Mouse (Mus musculus) kidney, postnatal 4 days (tissue): ENCODE measurements around the gene A130010J15Rik.

Source experiments
- DNase-seq, 2 experiments: peaks; one replicate each; pipeline ENCODE4 v3.0.0; 2021; ENCODE audit warnings: mixed read lengths in 2 of 2

The A130010J15Rik gene

DNA sequence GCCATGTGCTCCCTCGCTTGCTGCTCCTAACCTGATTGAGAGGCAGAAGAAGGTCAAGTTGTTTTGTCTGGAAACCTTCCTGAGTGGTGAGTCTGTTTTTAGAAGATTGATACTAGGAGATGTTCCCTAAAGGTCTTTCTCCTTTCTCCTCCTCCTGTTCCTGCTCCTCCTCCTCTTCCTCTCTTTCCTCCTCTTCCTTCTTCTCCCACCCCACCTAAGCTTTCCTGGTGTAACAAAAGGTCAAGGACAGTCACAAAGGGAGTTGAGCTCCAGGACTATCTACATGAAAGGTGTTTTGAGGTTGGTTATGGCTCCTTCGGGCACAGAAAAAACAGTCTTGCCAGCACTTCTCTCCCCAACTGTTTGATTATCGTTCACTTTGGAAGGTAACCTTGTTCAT, at the start of gene A130010J15Rik:
Gene A130010J15Rik, plus strand, starts transcription at position 301 of the 400 bp plus-strand sequence.
- DNase-seq, result no peak

DNA sequence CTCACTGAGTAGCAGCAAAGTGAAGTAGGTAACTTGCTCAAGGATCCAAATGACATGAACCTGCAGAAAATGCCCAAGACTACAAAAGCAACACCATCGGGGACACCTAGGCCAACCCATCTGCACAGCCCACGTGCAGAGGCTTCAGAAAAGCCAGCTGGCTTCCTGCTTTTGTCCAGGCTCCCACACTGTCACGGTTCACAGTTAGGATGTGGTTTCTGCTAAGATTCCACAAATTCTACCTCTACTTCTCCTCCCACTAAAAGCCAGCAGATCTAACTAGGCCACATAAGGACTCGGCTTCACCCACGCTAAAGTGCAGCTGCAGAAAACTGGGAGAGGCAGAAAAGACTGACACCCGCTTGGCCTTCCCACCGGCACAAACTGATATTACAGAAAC, 45.1 kb upstream of the A130010J15Rik start:
- no peak for DNase-seq

DNA sequence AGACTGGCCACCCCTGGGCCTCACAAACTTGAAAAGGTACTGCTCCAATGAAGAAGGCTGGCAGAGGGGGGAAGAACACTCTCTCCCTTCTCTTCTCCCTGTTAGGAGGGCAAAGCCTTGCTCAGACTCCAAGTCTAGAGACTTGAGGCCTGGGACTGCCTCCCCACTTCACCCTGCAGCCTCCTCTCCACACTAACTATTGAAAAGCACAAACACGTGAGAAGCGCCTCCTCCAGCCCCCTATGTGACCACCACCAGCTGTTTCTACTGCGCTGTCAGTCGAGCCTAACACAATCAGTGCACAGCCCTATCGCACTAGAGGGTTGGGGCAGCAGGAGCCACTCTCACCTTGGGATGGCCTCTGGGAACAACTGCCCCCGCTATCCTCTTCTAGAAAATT, 44.6 kb upstream of the A130010J15Rik start:
- DNase-seq, result no peak

DNA sequence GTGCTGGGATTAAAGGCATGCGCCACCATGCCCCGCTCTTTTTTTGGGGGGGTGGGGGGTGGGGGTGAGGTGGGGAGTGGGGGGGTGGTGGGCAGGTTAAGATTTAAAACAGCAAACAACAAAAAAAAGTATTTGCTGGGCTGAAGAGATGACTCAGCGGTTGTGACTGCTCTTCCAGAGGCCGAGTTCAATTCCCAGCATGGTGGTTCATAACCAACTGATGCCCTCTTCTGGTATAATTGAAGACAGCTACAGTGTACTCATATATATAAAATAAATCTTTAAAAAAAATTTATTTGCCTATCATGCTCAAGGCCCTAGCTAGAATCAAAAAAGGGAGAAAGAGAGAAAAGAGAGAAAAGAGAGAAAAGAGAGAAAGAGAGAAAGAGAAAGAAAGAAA, 42.0 kb upstream of the A130010J15Rik start:
- DNase-seq, result no peak

DNA sequence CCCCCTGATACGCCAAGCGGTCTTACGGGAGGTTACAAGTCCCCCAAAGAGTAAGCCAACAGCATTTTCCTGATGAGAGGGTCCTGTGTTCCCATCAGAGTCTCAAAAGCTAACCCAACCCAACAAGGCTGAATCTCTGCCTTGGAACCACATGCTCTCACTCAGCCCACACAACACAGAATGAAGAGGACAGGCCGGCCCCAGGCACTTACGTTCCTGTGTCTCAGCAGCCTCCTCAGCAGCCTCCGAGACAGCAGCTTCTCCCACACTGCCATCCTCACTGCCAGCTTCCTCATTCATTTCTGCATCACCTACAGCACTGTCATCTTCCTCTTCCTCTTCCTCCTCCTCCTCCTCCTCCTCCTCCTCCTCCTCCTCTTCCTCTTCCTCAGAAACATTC, 39.8 kb upstream of the A130010J15Rik start:
- no peak for DNase-seq

DNA sequence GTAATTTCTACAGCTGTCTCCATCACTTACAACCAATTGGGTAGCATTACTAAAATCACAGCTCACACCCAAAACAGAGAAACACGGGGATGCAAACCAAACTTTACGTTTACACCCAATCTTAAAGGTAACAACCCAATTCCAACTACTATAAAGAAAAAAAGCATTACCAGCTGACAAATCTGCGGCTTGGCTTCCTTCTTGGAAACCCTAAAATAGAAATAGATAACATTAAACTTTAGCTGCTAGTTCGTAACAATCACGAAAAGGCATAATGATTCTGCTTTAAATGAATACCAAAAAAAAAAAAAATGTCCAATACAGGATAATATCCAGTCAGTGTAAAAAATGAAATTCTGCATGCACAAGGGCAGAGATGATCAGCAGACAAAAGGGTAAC, 38.5 kb upstream of the A130010J15Rik start:
- no peak for DNase-seq

DNA sequence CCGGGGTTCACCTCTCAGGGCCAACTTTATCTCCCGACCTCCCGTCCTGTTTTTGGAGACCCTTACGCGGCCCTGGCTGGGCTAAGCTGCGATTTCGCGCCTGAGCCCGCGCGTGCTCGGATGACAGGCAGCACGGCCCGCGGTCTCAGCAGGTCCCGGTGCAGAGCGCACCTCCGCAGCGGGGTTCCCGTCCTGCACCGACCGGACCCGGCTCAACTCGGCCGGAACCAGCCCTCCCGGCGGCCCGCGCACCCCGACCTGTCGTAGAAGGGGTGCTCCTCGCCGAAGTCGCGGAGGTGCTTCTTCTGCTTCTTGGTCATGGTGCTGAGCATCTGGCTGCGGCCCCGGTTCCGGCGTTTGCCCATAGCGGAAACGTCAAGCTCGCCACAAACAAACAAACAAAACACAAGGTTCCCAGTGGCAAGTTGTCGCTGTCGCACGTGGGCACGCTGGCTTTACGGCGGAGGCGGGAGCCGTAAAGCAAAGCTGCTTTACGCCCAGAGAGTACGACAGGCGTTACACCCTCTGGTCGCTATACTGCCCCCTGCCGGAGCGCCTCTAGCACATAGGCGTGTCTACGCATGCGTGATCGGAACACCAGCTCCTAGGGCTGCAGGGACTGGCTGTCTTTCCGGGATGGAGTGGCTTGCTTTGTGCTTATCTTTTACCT, 37.9 kb upstream of the A130010J15Rik start, which contains the start of gene Diexf:
Gene Diexf, minus strand, starts transcription at position 487 of the 670 bp plus-strand sequence.
- peak; percentile 99 to 100 for DNase-seq

DNA sequence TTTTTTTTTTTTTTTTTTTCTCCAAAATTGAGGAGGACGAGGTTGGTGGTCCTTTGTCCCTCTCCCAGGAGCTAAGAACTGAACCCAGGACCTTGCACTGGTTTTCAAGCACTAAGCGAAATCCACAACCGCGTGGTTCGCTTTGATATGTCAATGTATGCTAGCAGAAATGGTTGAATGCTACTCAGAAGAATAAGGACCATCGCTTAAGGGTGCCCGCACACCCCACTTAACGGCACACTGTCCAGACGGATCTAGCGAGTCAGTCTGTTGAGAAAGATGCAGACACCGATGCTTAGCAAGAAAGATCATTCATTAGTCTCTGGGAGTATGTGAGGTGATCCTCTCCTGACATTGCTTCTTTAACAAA, 37.4 kb upstream of the A130010J15Rik start:
- no peak for DNase-seq

DNA sequence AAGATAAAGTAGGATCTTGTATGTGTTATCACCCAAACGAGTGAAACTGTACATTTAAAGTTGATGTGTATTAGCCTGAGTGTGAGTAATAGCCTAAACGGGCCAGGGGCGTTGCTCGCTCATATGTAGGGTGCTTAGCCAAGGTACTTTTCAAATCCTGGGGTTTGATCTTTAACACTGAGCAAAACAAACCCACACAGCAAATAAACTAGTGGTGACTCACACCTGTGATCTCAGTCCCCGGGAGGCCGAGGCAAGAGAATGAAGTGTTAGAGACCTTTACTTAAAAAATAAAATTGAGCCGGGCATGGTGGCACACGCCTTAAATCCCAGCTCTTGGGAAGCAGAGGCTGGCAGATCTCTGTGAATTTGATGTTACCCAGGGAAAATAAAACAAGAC, 37.0 kb upstream of the A130010J15Rik start:
- DNase-seq, result no peak

DNA sequence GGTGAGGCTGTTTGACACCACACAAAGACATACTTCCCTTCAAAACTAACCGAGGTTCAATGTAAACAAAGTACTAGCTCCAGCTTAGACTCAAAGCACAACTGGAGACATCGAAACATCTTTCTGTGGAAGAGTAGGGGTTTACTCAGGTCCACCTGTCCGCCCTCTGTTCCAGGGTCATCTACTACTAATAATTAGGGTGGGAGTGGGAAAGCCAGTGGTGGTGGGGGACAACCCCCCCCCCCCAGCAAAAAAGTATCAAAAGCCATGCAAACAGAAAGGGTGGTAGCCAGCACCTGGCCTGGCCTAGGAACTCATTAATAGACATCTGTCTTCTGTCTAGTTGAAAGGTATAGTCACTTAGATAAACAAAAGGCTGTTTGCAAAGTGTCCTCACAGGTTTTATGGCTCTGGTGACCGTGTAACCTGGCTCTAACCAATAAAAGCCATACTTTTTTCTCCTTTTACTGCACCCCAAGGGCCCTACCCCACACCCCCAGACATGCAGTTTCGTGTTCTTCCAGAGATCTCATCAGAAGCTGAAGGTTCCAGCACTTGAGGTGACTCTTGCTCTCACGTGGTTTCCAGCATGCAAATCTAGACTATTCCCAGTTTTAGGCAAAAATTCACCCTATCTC, 36.4 kb upstream of the A130010J15Rik start:
- no peak for DNase-seq

DNA sequence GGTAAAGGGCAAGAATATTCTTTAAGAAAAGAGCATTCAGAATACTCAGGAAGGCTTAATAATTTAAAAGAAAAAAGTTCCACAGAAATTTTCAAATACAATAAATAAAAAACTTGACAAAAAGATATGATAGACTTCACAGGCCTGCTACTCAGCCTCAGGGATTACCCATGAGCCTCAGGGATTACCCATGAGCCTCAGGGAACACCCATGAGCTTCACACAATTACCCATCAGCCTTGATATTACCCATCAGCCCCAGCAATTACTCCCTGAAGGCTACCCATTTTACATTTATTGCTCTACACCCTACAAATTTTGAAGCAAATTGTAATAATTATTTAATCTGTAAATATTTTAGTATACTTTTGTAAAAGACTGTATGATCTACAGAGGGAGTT, 35.5 kb upstream of the A130010J15Rik start:
- no peak for DNase-seq

DNA sequence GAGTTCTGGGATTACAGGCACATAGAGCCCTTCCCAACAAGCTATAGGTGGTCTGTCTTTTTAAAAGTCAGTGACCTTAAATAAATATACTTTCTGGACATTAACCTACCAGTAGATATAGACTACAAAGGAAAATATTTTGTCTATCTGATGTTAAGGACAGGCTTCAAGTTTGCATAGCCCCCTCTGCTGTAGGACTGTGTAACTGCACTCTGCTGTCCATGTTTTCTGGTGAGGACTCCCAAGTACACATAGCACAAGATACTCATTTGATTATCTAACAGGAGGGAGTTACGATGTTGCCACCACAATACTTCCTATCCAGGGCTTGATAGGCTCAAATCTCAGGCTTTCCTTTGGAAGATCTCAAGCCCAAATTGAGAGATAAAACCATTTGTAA, 34.1 kb upstream of the A130010J15Rik start:
- DNase-seq, result no peak

DNA sequence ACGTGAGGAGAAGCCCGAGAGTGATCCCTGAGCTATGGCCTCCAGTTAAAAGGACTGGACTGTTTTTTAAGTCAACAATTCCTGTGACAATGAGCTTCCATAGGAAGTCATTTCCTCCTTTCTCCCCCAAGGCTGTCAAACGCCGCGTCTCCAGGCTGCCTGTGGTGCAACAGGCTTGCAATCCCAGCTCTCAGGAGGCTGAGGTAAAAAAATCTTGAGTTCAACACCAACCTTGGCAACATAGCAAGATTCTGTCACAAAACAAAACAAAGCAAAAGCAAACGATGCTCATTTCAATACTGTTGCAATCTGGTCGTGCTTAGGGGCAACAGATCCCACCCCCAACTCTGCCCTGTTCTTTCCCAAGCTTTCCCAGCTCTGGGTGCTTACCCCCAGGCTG, 29.8 kb upstream of the A130010J15Rik start:
- DNase-seq, result no peak

DNA sequence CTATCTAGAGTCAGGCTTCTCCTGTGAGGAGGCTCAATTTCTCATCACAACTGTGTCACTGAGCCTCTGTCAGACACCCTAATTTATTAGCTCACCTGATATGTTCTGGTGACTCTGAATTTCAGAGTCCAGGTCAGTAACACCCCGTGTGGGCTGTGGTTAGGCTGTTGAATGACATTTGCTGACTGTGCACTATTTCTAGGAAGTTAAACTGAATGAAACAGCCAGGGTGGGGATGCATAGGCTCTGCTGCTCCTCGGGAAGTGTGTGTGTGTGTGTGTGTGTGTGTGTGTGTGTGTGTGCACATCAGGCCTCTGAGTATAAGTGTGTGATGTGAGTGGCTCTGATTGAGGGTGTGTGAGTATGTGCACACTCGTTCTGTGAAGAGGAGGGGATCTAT, 29.2 kb upstream of the A130010J15Rik start:
- peak in 1 of 2 experiments; percentile 16 for DNase-seq

DNA sequence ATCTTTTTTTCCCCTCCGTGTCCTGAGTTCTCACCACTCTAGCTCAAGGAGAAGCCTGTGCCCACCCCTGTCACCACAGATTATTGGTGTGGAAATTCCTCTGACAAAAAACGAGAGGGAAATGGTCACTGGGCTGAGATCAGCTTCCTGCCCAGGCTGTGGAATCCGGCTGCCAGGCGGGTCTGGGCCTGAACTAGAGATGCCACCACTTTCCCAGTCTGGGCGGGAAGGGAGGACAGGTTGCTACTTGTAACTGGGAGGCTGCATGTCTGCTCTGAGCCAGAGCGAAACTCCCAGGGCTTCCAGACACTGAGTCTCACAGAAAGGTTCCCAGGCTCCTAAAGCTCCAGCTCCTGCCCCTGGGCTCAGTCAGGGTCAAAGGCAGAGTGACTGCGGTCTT, 26.7 kb upstream of the A130010J15Rik start:
- DNase-seq, result no peak

DNA sequence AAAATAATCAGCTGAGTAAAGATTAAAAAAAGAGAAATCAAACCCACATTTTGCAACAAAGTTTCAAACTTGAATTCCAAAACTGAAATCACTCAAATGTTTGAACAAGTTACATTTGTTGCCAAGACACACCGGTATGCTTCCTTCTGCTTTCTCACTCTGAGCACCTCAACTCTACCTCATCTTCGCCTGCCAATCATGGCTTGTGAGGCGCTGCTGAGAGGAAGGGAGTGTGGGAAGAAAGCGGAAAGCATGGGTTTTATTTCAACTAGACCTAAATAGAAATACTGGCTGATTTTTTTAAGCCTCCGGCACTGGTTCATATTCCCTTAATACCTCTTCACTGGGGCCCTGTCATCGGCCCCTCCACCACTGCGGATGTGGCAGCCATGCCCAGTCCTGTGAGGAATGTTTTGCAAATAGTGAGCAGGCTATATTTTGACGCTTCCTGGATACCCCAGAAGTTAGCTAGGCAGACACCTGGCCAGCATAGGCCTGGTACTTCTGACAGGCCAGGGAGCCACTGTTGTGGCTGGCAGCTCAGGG, 25.3 kb upstream of the A130010J15Rik start:
- no peak for DNase-seq

DNA sequence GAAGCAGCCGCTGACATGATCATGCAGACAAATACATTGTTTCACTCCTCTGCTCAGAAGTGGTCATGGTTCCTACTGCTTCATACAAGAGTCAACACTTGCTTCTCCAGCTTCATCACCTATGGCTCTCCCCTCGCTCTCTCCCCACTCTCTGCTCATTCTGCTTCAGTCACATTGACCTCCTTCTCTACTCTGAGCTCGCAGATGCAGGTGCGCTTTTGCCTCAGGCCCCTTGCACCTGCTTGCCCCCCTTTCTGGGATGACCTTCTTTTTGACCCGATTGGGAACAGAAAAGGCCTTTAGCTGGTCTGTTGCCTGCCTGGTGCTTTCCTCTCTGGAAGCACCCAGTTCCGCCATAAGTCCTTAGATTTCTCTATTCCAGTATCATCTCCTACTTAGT, 23.3 kb upstream of the A130010J15Rik start:
- DNase-seq, result no peak

DNA sequence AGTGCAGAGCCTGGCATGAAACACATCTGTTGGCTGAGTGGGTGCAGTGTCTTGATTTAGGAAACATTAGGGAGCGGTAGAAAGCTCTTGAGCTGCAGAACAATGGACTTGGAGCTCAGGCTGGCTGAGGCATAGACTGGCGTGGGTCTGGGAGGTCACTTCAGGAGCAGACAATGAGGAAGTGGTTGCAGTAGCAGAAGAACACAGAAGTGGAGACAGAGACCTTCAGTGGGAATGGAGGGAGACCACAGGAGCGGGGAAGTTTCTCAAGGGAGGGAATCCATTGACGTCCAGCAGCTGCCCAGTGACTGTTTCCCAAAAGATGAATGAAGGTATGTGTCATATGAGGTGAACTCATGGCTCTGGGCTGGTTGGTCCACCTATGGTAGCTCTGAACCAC, 22.7 kb upstream of the A130010J15Rik start:
- no peak for DNase-seq

DNA sequence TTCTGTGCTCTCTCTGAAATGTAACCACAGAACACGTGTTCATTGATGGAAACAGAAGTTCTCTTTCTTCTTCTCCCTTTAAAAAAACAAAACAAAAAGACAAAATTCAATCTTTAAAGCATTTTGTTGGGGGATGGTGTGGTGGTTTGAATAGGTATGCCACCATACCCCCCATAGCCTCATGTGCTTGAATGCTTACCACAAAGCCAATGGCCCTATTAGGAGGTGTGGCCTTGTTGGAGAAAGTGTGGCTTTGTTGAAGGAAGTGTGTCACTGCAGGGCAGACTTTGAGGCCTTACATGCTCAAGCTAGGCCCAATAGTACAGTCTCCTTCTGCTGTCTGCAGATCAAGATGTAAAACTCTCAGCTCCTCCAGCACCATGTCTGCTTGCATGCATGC, 21.4 kb upstream of the A130010J15Rik start:
- no peak for DNase-seq

DNA sequence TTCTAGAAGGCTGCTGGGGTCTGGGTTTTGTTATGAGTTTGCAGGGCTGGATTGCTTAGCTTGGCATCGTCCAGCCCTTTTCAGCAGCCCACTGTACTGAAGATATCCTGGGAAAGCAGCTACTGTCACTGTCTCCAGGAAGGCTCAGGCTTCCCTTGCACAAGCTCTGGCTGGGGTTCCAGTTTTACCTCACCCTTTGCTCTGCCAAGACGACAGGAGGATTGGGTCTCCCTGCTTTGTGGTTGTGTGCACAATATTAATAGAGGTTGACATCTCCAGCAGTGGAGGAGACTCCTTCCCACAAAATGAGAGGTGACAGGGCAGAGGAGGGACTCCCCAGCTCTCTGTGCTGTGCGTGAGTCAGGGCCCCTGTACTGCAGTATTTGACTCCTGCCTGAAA, 18.6 kb upstream of the A130010J15Rik start:
- no peak for DNase-seq

DNA sequence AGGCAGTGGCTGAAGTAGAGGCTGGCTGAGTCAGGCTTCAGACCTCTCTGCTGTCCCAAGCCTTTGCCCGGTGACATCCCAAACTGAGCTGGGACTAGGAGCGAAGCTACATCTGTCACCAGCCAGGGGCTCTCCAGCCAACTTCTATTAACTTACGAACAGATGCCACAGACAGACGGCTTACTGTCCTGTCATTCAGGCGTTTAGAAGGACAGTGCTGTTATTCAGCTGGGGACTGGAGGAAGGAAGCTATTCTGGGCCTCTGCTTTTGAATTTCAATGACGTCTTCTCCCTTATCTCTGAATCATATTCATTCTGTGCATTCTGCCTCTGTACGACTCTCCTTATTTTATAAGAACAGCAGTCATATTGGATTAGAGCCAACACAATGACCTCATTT, 16.7 kb upstream of the A130010J15Rik start:
- DNase-seq, result no peak

DNA sequence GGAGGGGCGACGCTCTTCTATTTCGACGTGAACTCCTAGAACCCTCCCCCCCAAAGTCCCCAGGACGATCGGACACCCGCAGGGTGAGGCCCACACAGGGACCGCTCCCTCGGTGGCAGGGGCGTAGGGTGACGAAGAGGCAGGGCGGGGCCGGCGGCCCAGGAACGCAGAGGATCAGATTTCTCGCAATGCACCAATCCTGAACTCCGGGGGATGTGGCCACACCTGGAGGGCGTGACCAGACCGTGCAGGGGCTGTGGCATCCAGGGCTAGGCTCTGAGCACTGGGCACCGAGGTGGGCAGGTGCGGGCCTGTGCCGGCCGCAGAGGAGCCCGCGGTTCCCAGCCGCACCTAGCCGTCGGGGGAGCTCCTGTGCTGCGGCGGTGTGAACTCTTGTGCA, 15.0 kb upstream of the A130010J15Rik start, which contains the start of gene Irf6:
Gene Irf6, plus strand, starts transcription at position 240 of the 400 bp plus-strand sequence.
- peak; percentile 81 to 89 for DNase-seq

DNA sequence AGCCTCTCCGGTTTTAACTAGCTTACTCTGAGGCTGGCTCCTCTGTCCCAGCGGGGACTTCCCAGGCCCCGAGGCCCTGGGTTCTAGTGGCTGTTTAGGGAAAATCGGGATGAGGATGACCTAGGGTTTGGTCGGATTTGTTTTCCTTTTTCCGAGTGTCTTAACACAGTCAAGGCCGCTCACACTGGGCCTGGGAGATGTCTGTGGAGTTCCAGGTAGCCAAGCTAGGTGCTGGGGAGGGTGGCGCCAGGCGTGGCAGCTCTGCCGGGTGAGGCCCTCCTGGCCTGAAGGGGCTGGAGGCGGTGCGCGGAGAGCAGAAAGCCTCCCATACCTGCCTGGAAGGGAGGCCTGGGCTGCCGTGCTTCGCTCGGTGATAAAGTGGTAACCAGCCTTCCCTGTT, 14.3 kb upstream of the A130010J15Rik start:
- DNase-seq, result peak; percentile 37 to 54
